Mouse (Mus musculus) small intestine, adult 2 months (tissue): ENCODE results near the gene Pola1. TPM values are rescaled to one million over a fixed set of nuclear protein-coding genes. Genes with fewer than 3 reads are reported as not detected.
A peak's percentile ranks its signal among the peaks of the same experiment; 100 is the strongest.

Source experiments
- H3K27ac ChIP-seq: fragments of 200-500 bp; 2 replicates; pipeline ENCODE4 v1.5.1; 2012; ENCODE audit warnings: low read depth, low read length, control low read depth, inconsistent platforms; ENCODE audit not compliant: insufficient read depth
- H3K27me3 ChIP-seq: fragments of 200-500 bp; 2 replicates; pipeline ENCODE4 v1.6.1; 2012; ENCODE audit warnings: mild to moderate bottlenecking, moderate library complexity, low read length, inconsistent platforms; ENCODE audit not compliant: control insufficient read depth, insufficient read depth
- H3K36me3 ChIP-seq: fragments of 200-500 bp; 2 replicates; pipeline ENCODE4 v1.6.1; 2012; ENCODE audit warnings: mild to moderate bottlenecking, low read length, control low read depth, inconsistent platforms; ENCODE audit not compliant: control insufficient read depth, insufficient read depth
- H3K4me1 ChIP-seq: fragments of 200-500 bp; 2 replicates; pipeline ENCODE4 v1.6.1; 2012; ENCODE audit warnings: low read length, inconsistent platforms, mixed read lengths; ENCODE audit not compliant: control insufficient read depth, insufficient read depth, insufficient read length
- H3K4me3 ChIP-seq: fragments of 200-500 bp; 2 replicates; pipeline ENCODE4 v1.5.1; 2012; ENCODE audit warnings: low read depth, mild to moderate bottlenecking, control low read depth, inconsistent platforms, low read length, moderate library complexity
- CTCF ChIP-seq: fragments of 200-500 bp; IDR thresholded peaks from 2 replicates; pipeline ENCODE4 v1.5.1; 2012; ENCODE audit warnings: low read depth, mild to moderate bottlenecking, control low read depth, inconsistent platforms, low read length, moderate library complexity, mixed read lengths; ENCODE audit not compliant: insufficient replicate concordance, insufficient read length; ENCODE audit errors: extremely low read depth
- POLR2A ChIP-seq: fragments of 200-500 bp; IDR thresholded peaks from 2 replicates; pipeline ENCODE4 v1.6.1; 2012; ENCODE audit warnings: low read depth, mild to moderate bottlenecking, control low read depth, inconsistent platforms, low read length, moderate library complexity
- WGBS: fragments of 180-500 bp; shearing (Covaris S2); methylation state at CpG from one replicate; pipeline ENCODE4 v1.1.7; 2018; 5-methylcytosine and 5-hydroxymethylcytosine counted together
- polyA plus RNA-seq: library from polyadenylated mRNA; depleted of rRNA; stranded (reverse); fragments of >200 nt; gene quantifications from 2 replicates; pipeline ENCODE4 v1.2.3, GENCODE M21; 2012

The Pola1 gene
- polyA plus RNA-seq, 1 experiment = 0.20 TPM

DNA sequence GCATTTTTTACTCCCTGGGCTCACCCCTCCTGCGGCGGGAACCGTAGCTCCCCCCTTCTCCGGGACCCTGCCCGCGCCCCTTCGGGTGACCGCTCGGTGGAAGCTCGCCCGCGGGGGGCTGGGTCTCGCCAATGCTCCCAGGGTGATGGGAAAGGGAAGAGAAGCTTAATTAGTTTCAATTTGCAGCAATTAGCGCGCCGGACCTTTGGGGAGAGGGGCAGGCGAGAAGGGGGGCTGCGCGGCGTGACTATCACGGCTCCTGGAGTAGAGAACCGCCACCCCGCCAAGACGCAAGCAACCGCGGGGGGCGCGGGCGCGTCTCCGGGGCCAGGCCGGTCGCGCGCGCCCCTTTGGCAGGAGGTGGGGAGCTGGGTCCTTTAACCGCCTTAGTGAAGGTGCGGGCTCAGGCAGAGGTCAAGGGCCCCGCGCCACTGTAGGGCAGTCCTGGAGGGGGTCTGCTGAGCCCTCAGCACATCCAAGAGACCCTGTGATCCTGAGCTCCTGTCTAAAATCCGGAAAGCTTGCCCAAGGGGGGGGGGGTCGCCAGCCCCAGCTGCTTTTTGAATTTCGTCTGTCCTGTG, 332.8 kb downstream of the Pola1 start:
- H3K27me3 ChIP-seq = peaks cover 28% of the 10 kb centered on the region
- H3K36me3 ChIP-seq = no peaks in the 10 kb centered on the region
- H3K4me1 ChIP-seq = peaks cover 3% of the 10 kb centered on the region
- H3K27ac ChIP-seq = no peak overlapping the region
- TF ChIP-seq POLR2A (no peak), CTCF (no peak)
- 19% methylated on average over 43 of the region's 43 CpGs for WGBS
- peak overlapping the region; percentile 26 for H3K4me3 ChIP-seq

DNA sequence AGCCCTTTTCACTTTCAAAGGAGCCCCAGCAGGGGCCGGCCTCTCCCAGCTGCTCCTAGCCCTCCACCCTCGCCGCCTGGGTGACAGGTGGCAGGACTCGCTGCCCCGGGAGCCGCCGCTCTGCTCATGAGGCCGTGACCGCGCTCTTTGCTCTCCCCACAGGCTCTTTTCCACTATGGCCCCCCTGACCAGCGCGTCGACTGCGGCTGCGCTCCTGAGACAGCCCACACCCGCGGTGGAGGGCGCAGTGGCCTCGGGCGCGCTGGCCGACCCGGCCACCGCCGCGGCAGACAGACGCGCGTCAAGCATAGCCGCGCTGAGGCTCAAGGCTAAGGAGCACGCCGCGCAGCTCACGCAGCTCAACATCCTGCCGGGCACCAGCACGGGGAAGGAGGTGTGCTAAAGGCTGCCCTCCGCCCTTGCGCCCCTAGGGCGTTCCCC, 334.9 kb downstream of the Pola1 start:
- no peak overlapping the region for H3K27ac ChIP-seq
- WGBS = 11% methylated on average over 40 of the region's 40 CpGs
- no peak overlapping the region for H3K4me3 ChIP-seq
- peaks cover 33% of the 10 kb centered on the region for H3K27me3 ChIP-seq
- H3K36me3 ChIP-seq = no peaks in the 10 kb centered on the region
- peaks cover 3% of the 10 kb centered on the region for H3K4me1 ChIP-seq
- TF ChIP-seq POLR2A (no peak), CTCF (no peak)

DNA sequence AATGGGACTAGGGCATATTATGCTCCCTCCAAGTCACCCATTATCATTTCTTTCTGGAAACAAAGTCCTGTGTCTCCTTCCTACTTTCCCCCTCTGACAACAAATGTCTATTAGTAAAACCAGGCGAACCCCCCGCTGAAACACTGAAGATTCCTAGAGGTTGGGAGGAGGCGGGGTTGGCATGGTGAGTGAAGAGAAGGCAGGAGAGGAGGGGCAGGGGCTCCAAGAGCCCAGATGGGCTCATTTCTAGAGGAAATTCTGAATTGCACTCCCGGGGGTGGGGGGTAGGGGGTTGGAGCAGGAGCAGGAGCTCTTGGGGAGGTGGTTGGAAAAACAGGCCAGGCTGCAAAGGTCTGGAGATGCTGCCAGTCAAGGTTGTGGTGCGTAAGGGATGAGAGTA, 336.1 kb downstream of the Pola1 start:
- Histone ChIP-seq H3K4me3 (no peak overlapping the region), H3K36me3 (no peaks in the 10 kb centered on the region), H3K4me1 (peaks cover 3% of the 10 kb centered on the region), H3K27me3 (peaks cover 40% of the 10 kb centered on the region), H3K27ac (no peak overlapping the region)
- no peak for TF ChIP-seq POLR2A
- TF ChIP-seq CTCF = no peak
- WGBS = 17% methylated on average over 5 of the region's 5 CpGs

DNA sequence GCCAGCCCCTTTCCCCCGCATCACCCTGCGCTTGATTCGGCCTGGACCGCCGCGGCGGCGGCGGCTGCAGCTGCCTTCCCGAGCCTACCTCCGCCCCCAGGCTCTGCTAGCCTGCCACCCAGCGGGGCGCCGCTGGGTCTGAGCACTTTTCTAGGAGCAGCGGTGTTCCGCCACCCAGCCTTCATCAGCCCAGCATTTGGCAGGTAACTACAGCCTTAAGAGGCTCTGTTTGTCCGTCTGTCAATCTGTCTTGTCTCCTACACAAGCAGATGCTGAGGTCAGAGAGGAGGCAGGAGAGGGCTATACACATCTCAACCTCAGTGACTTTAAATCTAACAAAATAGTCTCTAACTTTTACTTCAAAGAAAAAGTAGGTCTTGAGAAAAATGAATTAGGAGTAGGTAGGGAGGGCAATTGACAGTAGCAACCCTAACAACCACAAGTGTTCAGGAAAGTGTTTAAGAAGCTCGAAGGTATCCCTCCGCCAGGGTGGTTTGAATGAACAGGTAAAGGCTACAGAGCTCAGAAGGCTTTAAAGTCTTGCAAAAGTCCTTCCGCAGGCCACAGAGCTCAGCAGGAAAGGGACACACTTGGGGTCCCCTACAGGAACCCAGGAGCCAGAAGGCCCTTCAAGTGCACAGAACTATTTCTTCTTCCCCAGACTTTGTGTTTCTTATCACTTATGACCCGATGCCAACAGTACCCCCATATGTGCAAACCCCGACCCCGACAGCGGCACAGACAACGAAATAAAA, 337.0 kb downstream of the Pola1 start:
- WGBS = 9% methylated on average over 25 of the region's 25 CpGs
- H3K27me3 ChIP-seq = peaks cover 48% of the 10 kb centered on the region

DNA sequence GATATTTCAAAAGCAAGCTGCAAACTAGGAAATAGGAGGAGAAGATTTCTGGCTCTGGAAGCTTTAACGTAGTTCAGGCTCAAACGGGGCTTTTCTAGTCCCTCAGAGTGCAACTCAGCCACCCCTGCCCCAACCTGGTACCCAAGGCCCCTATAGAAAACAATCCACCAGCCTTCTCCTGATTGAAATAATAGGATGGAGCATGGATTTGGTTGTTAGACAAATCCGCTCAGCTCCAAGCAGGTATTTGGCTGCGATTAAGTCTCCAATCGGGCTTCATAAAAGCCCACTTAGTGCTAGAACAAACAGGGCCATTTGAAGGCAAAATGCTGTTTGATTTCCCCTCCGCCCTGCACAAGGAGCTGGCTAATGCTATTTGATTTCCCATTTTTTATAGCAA, 339.9 kb downstream of the Pola1 start:
- 18% methylated on average over 6 of the region's 6 CpGs for WGBS
- Histone ChIP-seq H3K36me3 (no peaks in the 10 kb centered on the region), H3K4me3 (no peak overlapping the region), H3K27me3 (peaks cover 52% of the 10 kb centered on the region), H3K4me1 (peaks cover 3% of the 10 kb centered on the region), H3K27ac (no peak overlapping the region)
- TF ChIP-seq CTCF = no peak
- no peak for TF ChIP-seq POLR2A

More for the DNA sequence above, 337.0 kb downstream of the Pola1 start:
- Histone ChIP-seq H3K36me3 (no peaks in the 10 kb centered on the region), H3K4me1 (peaks cover 3% of the 10 kb centered on the region), H3K27ac (no peak overlapping the region), H3K4me3 (no peak overlapping the region)
- no peak for TF ChIP-seq POLR2A
- no peak for TF ChIP-seq CTCF

DNA sequence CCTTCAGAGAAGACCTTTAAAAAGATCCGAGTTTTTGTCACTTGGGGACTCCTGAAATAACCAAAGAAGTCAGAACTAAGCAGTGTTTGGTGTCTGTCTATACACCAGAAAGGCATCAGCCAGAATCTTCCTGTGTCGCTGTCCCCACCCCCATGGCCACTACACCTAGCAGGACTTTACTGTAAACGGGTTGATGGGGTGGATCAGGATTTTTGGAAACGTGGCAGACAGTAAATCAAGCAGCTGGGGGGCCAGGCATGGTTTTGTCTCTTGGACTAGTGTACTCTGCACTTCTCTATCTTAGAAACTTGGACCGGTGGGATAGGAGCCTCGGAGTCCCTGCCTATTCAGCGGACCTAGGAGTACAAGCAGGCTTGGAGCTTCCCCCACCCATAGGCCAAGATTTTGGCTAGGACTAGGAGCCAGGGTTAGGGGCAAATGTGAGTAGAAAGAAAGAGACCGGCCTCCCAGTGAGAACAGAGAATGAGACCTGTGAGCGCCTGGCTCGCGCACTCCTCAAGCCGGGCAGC, 342.0 kb downstream of the Pola1 start:
- no peak overlapping the region for H3K27ac ChIP-seq
- H3K36me3 ChIP-seq = no peaks in the 10 kb centered on the region
- 14% methylated on average over 12 of the region's 12 CpGs for WGBS
- no peak overlapping the region for H3K4me3 ChIP-seq
- peaks cover 66% of the 10 kb centered on the region for H3K27me3 ChIP-seq
- TF ChIP-seq POLR2A (no peak), CTCF (no peak)
- peaks cover 10% of the 10 kb centered on the region for H3K4me1 ChIP-seq

DNA sequence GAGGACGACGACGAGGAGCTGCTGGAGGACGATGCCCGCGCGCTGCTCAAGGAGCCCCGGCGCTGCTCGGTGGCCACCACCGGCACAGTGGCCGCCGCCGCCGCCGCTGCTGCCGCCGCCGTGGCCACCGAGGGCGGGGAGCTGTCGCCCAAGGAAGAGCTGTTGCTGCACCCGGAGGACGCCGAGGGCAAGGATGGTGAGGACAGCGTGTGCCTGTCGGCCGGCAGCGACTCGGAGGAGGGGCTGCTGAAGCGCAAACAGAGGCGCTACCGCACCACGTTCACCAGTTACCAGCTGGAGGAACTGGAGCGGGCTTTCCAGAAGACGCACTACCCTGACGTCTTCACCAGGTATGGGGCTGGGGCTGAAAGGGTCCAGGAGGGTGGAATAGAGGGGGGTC, 342.9 kb downstream of the Pola1 start:
- Histone ChIP-seq H3K27ac (no peak overlapping the region), H3K36me3 (no peaks in the 10 kb centered on the region), H3K4me3 (peak overlapping the region; percentile 55), H3K27me3 (peaks cover 68% of the 10 kb centered on the region), H3K4me1 (peaks cover 10% of the 10 kb centered on the region)
- 12% methylated on average over 36 of the region's 37 CpGs for WGBS
- TF ChIP-seq CTCF (no peak), POLR2A (no peak)
